In genomic region chr7:40794458-40795207, GRCm38 (mm10) we compare ENCODE assay signal across 18 mouse cellular contexts.
A peak's percentile ranks its signal among the peaks of the same experiment; 100 is the strongest.
DNase-seq lines count a peak whose midpoint lies in the region; ATAC-seq lines count a peak whose summit lies in the region.
"Had no signal": no experiment of that assay in that cellular context is flagged by ENCODE, and none has a peak within 500 bp of the region (broad histone marks: within the 10 kb centered on the region; RNA-seq: fewer than 3 reads in every experiment).

No protein-coding gene starts in this region.

- peak; percentile 40 for DNase-seq in heart, adult 11 months
- no peak for DNase-seq in heart, adult 9 months (ENCODE audit: low spot score in 2 of 2)
- no peak for DNase-seq in midbrain, embryonic 11.5 days (ENCODE audit: low spot score, missing footprints)
- DNase-seq in gastrocnemius, postnatal 25 days = no peak
- DNase-seq: adrenal gland, adult 2 months; cerebellum, postnatal 36 days; gastrocnemius, postnatal 36 days; heart, postnatal 14 days; kidney, adult 2 months; kidney, postnatal 10 days; liver; right cerebral cortex, postnatal 25 days had no signal

- no peak overlapping the region for H3K4me2 ChIP-seq in midbrain, embryonic 13.5 days (replicated peaks)
- H3K4me2 ChIP-seq in midbrain, embryonic 11.5 days = no peak overlapping the region
- H3K4me2 ChIP-seq in midbrain, embryonic 15.5 days = no peak overlapping the region
- no peak overlapping the region for H3K4me2 ChIP-seq in heart, embryonic 12.5 days
- H3K4me2 ChIP-seq: heart, embryonic 11.5 days had no signal

- ATAC-seq in midbrain, embryonic 13.5 days = peak; percentile 56; the same call in 1 of the 2 replicates
- ATAC-seq in midbrain, embryonic 11.5 days (ENCODE audit: low FRiP score) = no peak
- ATAC-seq in midbrain, embryonic 15.5 days (replicated peaks) = 0 out of 2 replicates have a peak, but pooled peaks have one; percentile 50
- ATAC-seq in heart, embryonic 12.5 days (ENCODE audit: insufficient number of reproducible peaks, low FRiP score) = no peak
- ATAC-seq: inflammation-experienced regulatory T-cells, adult 6 months; lung, postnatal 0 days had no signal

- no peaks in the 10 kb centered on the region for H3K36me3 ChIP-seq in midbrain, embryonic 13.5 days
- H3K36me3 ChIP-seq in midbrain, embryonic 11.5 days (ENCODE audit: control insufficient read depth, insufficient read depth, low read length) = no peaks in the 10 kb centered on the region
- H3K36me3 ChIP-seq in midbrain, embryonic 15.5 days (replicated peaks) = no peaks in the 10 kb centered on the region
- H3K36me3 ChIP-seq in heart, embryonic 12.5 days = no peaks in the 10 kb centered on the region

- H3K4me1 ChIP-seq in midbrain, embryonic 13.5 days (replicated peaks) = no peaks in the 10 kb centered on the region
- H3K4me1 ChIP-seq in midbrain, embryonic 11.5 days (ENCODE audit: control insufficient read depth, insufficient read depth, low read length) = no peaks in the 10 kb centered on the region
- H3K4me1 ChIP-seq in midbrain, embryonic 15.5 days = no peaks in the 10 kb centered on the region
- H3K4me1 ChIP-seq in heart, embryonic 12.5 days (replicated peaks) = no peaks in the 10 kb centered on the region

- 83% methylated on average over 11 of the region's 11 CpGs for WGBS in midbrain, embryonic 13.5 days
- 85% methylated on average over 11 of the region's 11 CpGs for WGBS in midbrain, embryonic 11.5 days
- WGBS in midbrain, embryonic 15.5 days = 77% methylated on average over 11 of the region's 11 CpGs
- 75% methylated on average over 11 of the region's 11 CpGs for WGBS in heart, embryonic 12.5 days

- H3K27ac ChIP-seq in midbrain, embryonic 13.5 days = no peak overlapping the region
- H3K27ac ChIP-seq in midbrain, embryonic 11.5 days (ENCODE audit: low read depth, low read length) = no peak overlapping the region
- H3K27ac ChIP-seq in midbrain, embryonic 15.5 days = no peak overlapping the region
- no peak overlapping the region for H3K27ac ChIP-seq in heart, embryonic 12.5 days (ENCODE audit: poor library complexity, severe bottlenecking)

- H3K27me3 ChIP-seq in midbrain, embryonic 13.5 days = no peaks in the 10 kb centered on the region
- no peaks in the 10 kb centered on the region for H3K27me3 ChIP-seq in midbrain, embryonic 11.5 days (ENCODE audit: control insufficient read depth, insufficient read depth, low read length)
- no peaks in the 10 kb centered on the region for H3K27me3 ChIP-seq in midbrain, embryonic 15.5 days (replicated peaks)
- H3K27me3 ChIP-seq in heart, embryonic 12.5 days (replicated peaks) = no peaks in the 10 kb centered on the region

- no peak overlapping the region for H3K9ac ChIP-seq in midbrain, embryonic 13.5 days (replicated peaks)
- no peak overlapping the region for H3K9ac ChIP-seq in midbrain, embryonic 11.5 days (ENCODE audit: low read length)
- H3K9ac ChIP-seq in midbrain, embryonic 15.5 days = no peak overlapping the region
- H3K9ac ChIP-seq in heart, embryonic 12.5 days = no peak overlapping the region

- no peak overlapping the region for H3K4me3 ChIP-seq in midbrain, embryonic 13.5 days (replicated peaks)
- H3K4me3 ChIP-seq in midbrain, embryonic 11.5 days (ENCODE audit: low read depth, low read length) = no peak overlapping the region
- no peak overlapping the region for H3K4me3 ChIP-seq in midbrain, embryonic 15.5 days
- no peak overlapping the region for H3K4me3 ChIP-seq in heart, embryonic 12.5 days

- no peaks in the 10 kb centered on the region for H3K9me3 ChIP-seq in midbrain, embryonic 13.5 days
- H3K9me3 ChIP-seq in midbrain, embryonic 11.5 days (ENCODE audit: control insufficient read depth, low read length) = no peaks in the 10 kb centered on the region
- no peaks in the 10 kb centered on the region for H3K9me3 ChIP-seq in midbrain, embryonic 15.5 days
- no peaks in the 10 kb centered on the region for H3K9me3 ChIP-seq in heart, embryonic 12.5 days (replicated peaks)

Comparison
In these comparisons a context has a peak if more than half of its experiments do, and no peak if none do; other contexts are left out.
1. ATAC-seq: peak in midbrain, embryonic 13.5 days (single experiment) and midbrain, embryonic 15.5 days (single experiment); none in midbrain, embryonic 11.5 days (single experiment) and heart, embryonic 12.5 days (single experiment).